9 mouse cellular contexts compared by ENCODE assay signal in genomic region chr11:8245408-8246003, GRCm38 (mm10).
DNase-seq lines count a peak whose midpoint lies in the region; ATAC-seq and TF ChIP-seq lines count a peak whose summit lies in the region.
"Had no signal": no experiment of that assay in that cellular context is flagged by ENCODE, and none has a peak within 500 bp of the region (broad histone marks: within the 10 kb centered on the region; RNA-seq: fewer than 3 reads in every experiment).

No protein-coding gene starts in this region.

- TF ChIP-seq POLR2A in liver, adult 2 months (IDR thresholded peaks at IDR 0.05; ENCODE audit: extremely low read depth, insufficient read depth, low read length), result no peak

- no peaks in the 10 kb centered on the region for H3K36me3 ChIP-seq in liver, adult 2 months (ENCODE audit: control insufficient read depth, insufficient read depth, low read length)
- no peaks in the 10 kb centered on the region for H3K36me3 ChIP-seq in liver, embryonic 12.5 days

- no peak overlapping the region for H3K9ac ChIP-seq in liver, adult 2 months (ENCODE audit: low read depth, low read length)
- no peak overlapping the region for H3K9ac ChIP-seq in liver, embryonic 12.5 days

- WGBS in liver, adult 2 months, result 25% methylated on average over 3 of the region's 3 CpGs
- 20% methylated on average over 3 of the region's 3 CpGs for WGBS in liver, embryonic 12.5 days (ENCODE audit: insufficient replicate concordance)

- no peaks in the 10 kb centered on the region for H3K9me3 ChIP-seq in liver, embryonic 12.5 days (replicated peaks)
- H3K9me3 ChIP-seq: megakaryocyte, embryonic 14.5 days had no signal

- TF ChIP-seq CTCF in liver, adult 2 months (IDR thresholded peaks at IDR 0.05; ENCODE audit: low read depth, low read length), result peak; percentile 12; the same call in 1 of the 2 replicates

- no peak overlapping the region for H3K27ac ChIP-seq in liver, adult 2 months (replicated peaks; ENCODE audit: insufficient read depth, low read depth, low read length)
- H3K27ac ChIP-seq in liver, embryonic 12.5 days, result no peak overlapping the region

- no peak overlapping the region for H3K4me3 ChIP-seq in liver, adult 2 months (ENCODE audit: insufficient read depth, low read depth, low read length)
- H3K4me3 ChIP-seq in liver, embryonic 12.5 days, result no peak overlapping the region
- H3K4me3 ChIP-seq: megakaryocyte, embryonic 14.5 days had no signal

- peak; percentile 84 for DNase-seq in embryo, embryonic 10 days (ENCODE audit: low spot score)
- no peak for DNase-seq in embryo, embryonic 9.5 days (ENCODE audit: extremely low spot score)
- DNase-seq in liver, adult 2 months (ENCODE audit: extremely low read depth, low read depth, low spot score), result peak; percentile 23
- DNase-seq in c-Kit-positive CD71-positive TER-119-positive erythroid progenitor cells, embryonic 14.5 days (ENCODE audit: low spot score), result peak; percentile 2
- peak; percentile 52 for DNase-seq in mesoderm, embryonic 11.5 days (ENCODE audit: low read depth, low spot score)
- DNase-seq in left cerebral cortex, adult 18-20 months (ENCODE audit: low spot score in 2 of 2), result no peak
- no peak for DNase-seq in gastrocnemius, adult 8-10 months (ENCODE audit: low spot score in 2 of 2)

- no peak for ATAC-seq in liver, embryonic 12.5 days

- H3K79me2 ChIP-seq in liver, adult 2 months (ENCODE audit: control insufficient read depth, insufficient read depth, low read length), result no peaks in the 10 kb centered on the region

- no peaks in the 10 kb centered on the region for H3K27me3 ChIP-seq in liver, adult 2 months (ENCODE audit: control insufficient read depth, insufficient read depth, low read length)
- H3K27me3 ChIP-seq in liver, embryonic 12.5 days (replicated peaks), result no peaks in the 10 kb centered on the region
- H3K27me3 ChIP-seq: megakaryocyte, embryonic 14.5 days had no signal

- no peak overlapping the region for H3K4me2 ChIP-seq in liver, embryonic 12.5 days

- H3K4me1 ChIP-seq in liver, adult 2 months (ENCODE audit: control insufficient read depth, insufficient read depth, low read length), result no peaks in the 10 kb centered on the region
- no peaks in the 10 kb centered on the region for H3K4me1 ChIP-seq in liver, embryonic 12.5 days
- H3K4me1 ChIP-seq: megakaryocyte, embryonic 14.5 days had no signal

Comparison
In these comparisons a context has a peak if more than half of its experiments do, and no peak if none do; other contexts are left out.
1. DNase-seq: peak in embryo, embryonic 10 days (single experiment), liver, adult 2 months (single experiment), c-Kit-positive CD71-positive TER-119-positive erythroid progenitor cells, embryonic 14.5 days (single experiment) and mesoderm, embryonic 11.5 days (single experiment); none in embryo, embryonic 9.5 days (single experiment), left cerebral cortex, adult 18-20 months (0 of 2) and gastrocnemius, adult 8-10 months (0 of 2).